Mouse (Mus musculus): ENCODE data around the gene Pigm. TPM values are rescaled to one million over a fixed set of nuclear protein-coding genes. Genes with fewer than 3 reads are reported as not detected.

Pigm gene
- total RNA-seq, 2 experiments from 2014 or later, result 9.8 to 10.6 TPM

- intact Hi-C loops (cut with DNase I), result no loop called here
- DNase-seq (ENCODE audit: extremely low spot score in 1 of 2, low spot score in 2 of 2), result no peak
Observed at GRCm38 (mm10) chr1:172396996-172397752, 20.8 kb downstream of the Pigm start.

- intact Hi-C loops (cut with DNase I), result no loop called here
- no peak for DNase-seq (ENCODE audit: extremely low spot score in 1 of 2, low spot score in 2 of 2)
Observed at GRCm38 (mm10) chr1:172406077-172406706, 29.8 kb downstream of the Pigm start.

- DNase-seq (ENCODE audit: extremely low spot score in 1 of 2, low spot score in 2 of 2), result peak in 1 of 2 experiments; percentile 56
- intact Hi-C loops (cut with DNase I), result loop anchor here (2.0 kb wide), 1 partner anchor 990 kb away; no protein-coding TSS in a partner anchor
Observed at GRCm38 (mm10) chr1:172408996-172409395, 32.6 kb downstream of the Pigm start.

GRCm38 (mm10) chr1:172409431-172409830 is 33.1 kb downstream of the Pigm start:
- intact Hi-C loops (cut with DNase I), result loop anchor here (2.0 kb wide), 1 partner anchor 989 kb away; no protein-coding TSS in a partner anchor
- DNase-seq (ENCODE audit: extremely low spot score in 1 of 2, low spot score in 2 of 2), result no peak

GRCm38 (mm10) chr1:172410806-172411205 is 34.5 kb downstream of the Pigm start:
- DNase-seq (ENCODE audit: extremely low spot score in 1 of 2, low spot score in 2 of 2), result peak; percentile 28 to 70
- intact Hi-C loops (cut with DNase I), result no loop called here

- peak; percentile 71 to 85 for DNase-seq (ENCODE audit: extremely low spot score in 1 of 2, low spot score in 2 of 2)
- intact Hi-C loops (cut with DNase I), result loop anchor here (1.0 to 2.0 kb wide), 2 partner anchors 79 to 221 kb away; no protein-coding TSS in a partner anchor
Observed at GRCm38 (mm10) chr1:172412204-172412603, 35.9 kb downstream of the Pigm start.

- intact Hi-C loops (cut with DNase I), result loop anchor here (2.0 kb wide), 1 partner anchor 77 kb away; no protein-coding TSS in a partner anchor
- DNase-seq (ENCODE audit: extremely low spot score in 1 of 2, low spot score in 2 of 2), result no peak
Observed at GRCm38 (mm10) chr1:172413491-172414230, 37.3 kb downstream of the Pigm start.

- no peak for DNase-seq (ENCODE audit: extremely low spot score in 1 of 2, low spot score in 2 of 2)
- intact Hi-C loops (cut with DNase I), result no loop called here
Observed at GRCm38 (mm10) chr1:172414231-172414585, 37.9 kb downstream of the Pigm start.

GRCm38 (mm10) chr1:172415061-172415460 is 38.7 kb downstream of the Pigm start:
- DNase-seq (ENCODE audit: extremely low spot score in 1 of 2, low spot score in 2 of 2), result no peak
- intact Hi-C loops (cut with DNase I), result no loop called here

- no peak for DNase-seq (ENCODE audit: extremely low spot score in 1 of 2, low spot score in 2 of 2)
- intact Hi-C loops (cut with DNase I), result no loop called here
Observed at GRCm38 (mm10) chr1:172418173-172418572, 41.8 kb downstream of the Pigm start.

- DNase-seq (ENCODE audit: extremely low spot score in 1 of 2, low spot score in 2 of 2), result no peak
- intact Hi-C loops (cut with DNase I), result no loop called here
Observed at GRCm38 (mm10) chr1:172418642-172419041, 42.3 kb downstream of the Pigm start.

- no peak for DNase-seq (ENCODE audit: extremely low spot score in 1 of 2, low spot score in 2 of 2)
- intact Hi-C loops (cut with DNase I), result no loop called here
Observed at GRCm38 (mm10) chr1:172420181-172420580, 43.8 kb downstream of the Pigm start.

- intact Hi-C loops (cut with DNase I), result no loop called here
- DNase-seq (ENCODE audit: extremely low spot score in 1 of 2, low spot score in 2 of 2), result no peak
Observed at GRCm38 (mm10) chr1:172423393-172423792, 47.0 kb downstream of the Pigm start.

- no peak for DNase-seq (ENCODE audit: extremely low spot score in 1 of 2, low spot score in 2 of 2)
- intact Hi-C loops (cut with DNase I), result no loop called here
Observed at GRCm38 (mm10) chr1:172426419-172426818, 50.1 kb downstream of the Pigm start.

- no peak for DNase-seq (ENCODE audit: extremely low spot score in 1 of 2, low spot score in 2 of 2)
- intact Hi-C loops (cut with DNase I), result no loop called here
Observed at GRCm38 (mm10) chr1:172427841-172428240, 51.5 kb downstream of the Pigm start.

GRCm38 (mm10) chr1:172428614-172429013 is 52.3 kb downstream of the Pigm start:
- intact Hi-C loops (cut with DNase I), result no loop called here
- no peak for DNase-seq (ENCODE audit: extremely low spot score in 1 of 2, low spot score in 2 of 2)

GRCm38 (mm10) chr1:172430731-172431220 is 54.4 kb downstream of the Pigm start:
- intact Hi-C loops (cut with DNase I), result no loop called here
- DNase-seq (ENCODE audit: extremely low spot score in 1 of 2, low spot score in 2 of 2), result no peak

GRCm38 (mm10) chr1:172431836-172432586 is 55.7 kb downstream of the Pigm start:
- intact Hi-C loops (cut with DNase I), result no loop called here
- peak in 1 of 2 experiments; percentile 35 for DNase-seq (ENCODE audit: extremely low spot score in 1 of 2, low spot score in 2 of 2)

- DNase-seq (ENCODE audit: extremely low spot score in 1 of 2, low spot score in 2 of 2), result no peak
- intact Hi-C loops (cut with DNase I), result no loop called here
Observed at GRCm38 (mm10) chr1:172432587-172432955, 56.2 kb downstream of the Pigm start.

Data from left cerebral cortex, postnatal 10 days (tissue).